Mouse (Mus musculus): ENCODE data around the gene Hes3.

Hes3 gene

DNA sequence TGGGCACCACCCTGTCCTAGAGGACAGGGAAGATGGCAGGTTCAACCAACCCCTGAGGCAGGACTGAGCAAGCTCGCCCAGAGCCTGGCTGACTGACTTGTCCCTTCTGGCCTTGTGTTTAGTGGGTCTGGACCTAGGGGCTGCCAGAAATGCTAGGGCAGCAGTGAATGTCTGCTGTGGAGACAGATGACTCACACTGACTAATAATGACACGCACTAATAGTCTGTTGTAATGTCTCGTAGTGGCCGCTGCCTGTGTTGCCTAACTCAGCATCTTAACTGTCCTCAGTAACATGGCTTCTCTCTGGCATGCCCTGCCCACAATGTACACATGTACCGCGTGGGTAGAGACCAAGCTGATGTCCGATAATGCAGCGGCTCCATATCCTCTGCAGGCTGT, 31.0 kb downstream of the Hes3 start:
- no peak for DNase-seq (ENCODE audit: low read depth, low spot score)

GRCm38 (mm10) chr4:152257070-152257469, 34.4 kb downstream of the Hes3 start:
- no peak for DNase-seq (ENCODE audit: low read depth, low spot score)

DNA sequence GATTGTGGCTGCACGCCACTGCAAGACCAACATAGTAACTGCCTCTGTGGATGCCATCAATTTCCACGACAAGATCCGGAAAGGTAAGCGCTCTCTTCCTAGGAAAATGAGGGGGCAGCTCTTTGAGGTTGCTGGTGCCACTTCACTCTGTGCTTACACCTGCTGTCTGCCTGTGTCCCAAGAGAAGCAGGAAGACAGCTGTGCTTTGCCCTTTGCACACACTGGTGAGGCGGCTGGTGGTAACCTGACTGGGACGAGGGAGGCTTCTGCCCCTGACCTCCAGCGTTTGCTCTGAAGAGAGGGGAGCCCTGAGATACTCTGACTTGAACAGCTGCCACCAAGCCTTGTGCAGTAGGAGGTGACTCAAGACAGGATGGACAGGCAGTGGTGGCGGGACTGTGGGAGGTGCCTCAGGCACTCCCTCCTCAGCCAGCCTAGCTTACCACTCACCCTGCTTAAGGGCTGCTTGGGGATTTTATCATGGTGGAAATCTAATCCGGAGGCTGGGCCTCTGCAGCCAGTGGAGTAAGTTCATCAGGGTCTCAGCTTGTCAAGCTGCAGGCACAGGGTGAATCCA, 38.2 kb downstream of the Hes3 start:
- DNase-seq (ENCODE audit: low read depth, low spot score), result no peak

GRCm38 (mm10) chr4:152250615-152251014, 40.8 kb downstream of the Hes3 start:
- no peak for DNase-seq (ENCODE audit: low read depth, low spot score)

DNA sequence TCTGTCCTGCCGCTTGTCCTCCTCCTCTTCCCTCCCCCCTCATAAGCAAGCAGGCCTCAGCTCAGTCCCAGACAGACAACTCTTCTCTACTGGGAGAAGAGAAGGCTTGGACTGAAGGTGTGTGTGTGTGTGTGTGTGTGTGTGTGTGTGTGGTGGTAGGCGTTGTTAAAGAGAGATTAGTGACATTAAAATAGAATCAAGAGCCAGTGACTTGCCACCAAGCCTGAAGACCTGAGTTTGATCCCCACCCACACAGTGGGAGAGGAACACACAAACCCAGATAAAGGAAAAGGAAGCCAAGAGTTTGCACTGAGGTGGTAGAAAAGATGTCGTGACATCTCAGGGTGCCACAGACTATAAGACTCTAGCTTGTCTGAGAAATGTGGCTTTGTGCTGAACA, 44.3 kb downstream of the Hes3 start:
- DNase-seq (ENCODE audit: low read depth, low spot score), result no peak

DNA sequence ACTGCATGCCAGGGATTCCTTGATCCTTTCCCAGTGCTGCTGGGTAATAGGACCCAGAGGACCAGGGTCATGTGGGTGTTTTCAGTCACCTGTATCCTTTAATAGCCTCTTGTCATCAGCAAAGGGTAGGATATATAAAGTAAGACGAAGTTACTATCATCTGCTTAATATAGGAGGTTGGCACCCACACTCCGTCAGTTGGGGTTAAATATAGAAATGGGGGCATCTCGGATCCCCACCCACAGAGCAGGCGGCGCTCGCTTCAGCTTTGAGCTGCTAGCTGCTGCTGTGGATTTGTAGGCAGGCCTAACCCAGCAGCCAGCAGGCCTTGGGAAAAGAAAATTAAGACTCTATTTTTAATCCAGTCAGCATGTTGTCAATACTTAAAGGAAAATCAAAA, 45.5 kb downstream of the Hes3 start:
- DNase-seq (ENCODE audit: low read depth, low spot score), result no peak

DNA sequence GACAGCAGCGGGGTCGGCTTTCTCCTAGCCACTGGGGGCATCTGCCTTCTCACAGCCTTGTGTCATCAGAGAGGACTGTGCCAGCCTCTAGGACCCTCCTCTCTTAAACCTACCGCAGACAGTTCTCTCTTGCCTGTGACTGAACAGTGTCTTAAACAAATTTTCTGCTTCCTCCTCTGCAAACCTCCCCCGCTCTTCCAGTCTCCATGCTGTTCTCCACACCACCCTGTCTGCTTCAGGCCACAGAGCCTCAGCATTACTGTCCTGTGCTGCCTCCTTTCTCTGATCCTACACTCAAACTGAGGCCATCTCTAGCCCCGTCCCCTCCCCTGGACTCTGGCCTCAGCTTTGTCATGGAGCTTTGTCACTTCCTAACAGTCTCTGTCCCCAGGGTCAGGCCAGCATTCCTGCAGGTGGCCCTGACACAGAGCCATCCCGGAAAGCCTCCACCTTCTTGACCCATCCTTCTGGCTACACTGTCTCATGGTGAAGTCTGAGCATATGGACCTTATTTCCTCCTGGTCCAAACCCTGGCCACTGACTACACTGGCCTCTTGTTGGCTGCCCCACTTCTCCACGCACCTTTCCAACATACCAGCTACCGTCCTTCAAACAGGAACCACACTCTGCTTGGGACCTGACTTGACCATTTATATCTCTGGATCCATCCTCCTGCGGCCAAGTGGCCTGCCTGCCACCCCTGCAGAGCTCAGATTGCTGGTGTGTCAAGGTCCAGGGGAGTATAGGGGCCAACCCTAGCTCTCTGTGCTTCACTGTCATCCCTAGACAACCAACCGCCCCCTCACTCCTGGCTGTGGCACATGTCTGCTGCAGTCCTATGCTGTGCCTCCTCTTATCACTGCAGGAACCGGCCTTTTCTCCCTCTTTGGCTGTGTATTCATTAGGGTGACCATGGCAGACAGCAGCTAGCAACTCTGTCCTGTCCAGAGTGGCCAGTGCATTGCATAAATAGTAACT, 46.6 kb downstream of the Hes3 start:
- no peak for DNase-seq (ENCODE audit: low read depth, low spot score)

GRCm38 (mm10) chr4:152243969-152244368, 47.5 kb downstream of the Hes3 start:
- DNase-seq (ENCODE audit: low read depth, low spot score), result no peak

DNA sequence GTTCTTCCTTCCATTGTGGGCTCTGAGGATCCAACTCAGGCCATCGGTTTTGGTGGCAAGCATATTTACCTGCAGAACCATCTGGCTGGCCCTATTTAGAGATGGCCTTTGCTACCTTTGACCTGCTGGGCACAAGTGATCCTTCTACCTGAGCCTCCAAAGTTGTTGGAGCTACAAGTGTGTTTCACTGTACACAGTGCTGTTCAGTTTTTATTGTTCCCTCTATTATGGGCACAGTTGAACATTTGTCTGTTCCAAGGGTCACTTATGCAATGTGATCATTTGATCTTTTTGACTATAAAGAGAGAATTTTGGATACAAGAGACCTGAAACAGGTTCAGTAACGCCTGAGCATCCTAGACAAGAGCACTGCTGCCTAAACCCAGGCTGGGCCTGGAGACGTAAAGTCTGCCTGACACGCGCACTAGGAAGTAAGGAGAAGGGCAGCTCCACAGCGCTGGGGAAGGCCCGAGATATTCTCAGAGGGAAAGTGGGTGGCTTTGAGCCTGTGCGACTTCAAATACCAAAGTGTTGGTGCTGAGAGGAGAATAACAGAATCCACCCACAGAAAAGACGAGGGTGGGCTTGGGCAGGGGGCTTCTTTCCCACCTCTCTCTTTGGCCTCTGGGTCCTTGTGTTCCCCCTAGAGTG, 48.1 kb downstream of the Hes3 start:
- DNase-seq (ENCODE audit: low read depth, low spot score), result no peak

GRCm38 (mm10) chr4:152239974-152240373, 51.5 kb downstream of the Hes3 start:
- DNase-seq (ENCODE audit: low read depth, low spot score), result no peak
